Mouse (Mus musculus) lung, adult 2 months (tissue): ENCODE data around the gene Cabp2.

ENCODE experiments used
- CTCF ChIP-seq: fragments of 200-500 bp; IDR thresholded peaks from 2 replicates; pipeline ENCODE4 v1.5.1; 2011; ENCODE audit warnings: mild to moderate bottlenecking, low read length, control low read depth; ENCODE audit not compliant: insufficient read depth
- POLR2A ChIP-seq: fragments of 200-500 bp; IDR thresholded peaks from 2 replicates; pipeline ENCODE4 v1.6.1; 2011; ENCODE audit warnings: low read depth, mild to moderate bottlenecking, control low read depth, low read length, borderline replicate concordance; ENCODE audit errors: extremely low read depth

GRCm38 (mm10) chr19:4087090-4087489 lies 5.7 kb downstream of the Cabp2 start:
- TF ChIP-seq CTCF, result no peak
- no peak for TF ChIP-seq POLR2A
